8 mouse cellular contexts compared by ENCODE assay signal in the genomic region with DNA sequence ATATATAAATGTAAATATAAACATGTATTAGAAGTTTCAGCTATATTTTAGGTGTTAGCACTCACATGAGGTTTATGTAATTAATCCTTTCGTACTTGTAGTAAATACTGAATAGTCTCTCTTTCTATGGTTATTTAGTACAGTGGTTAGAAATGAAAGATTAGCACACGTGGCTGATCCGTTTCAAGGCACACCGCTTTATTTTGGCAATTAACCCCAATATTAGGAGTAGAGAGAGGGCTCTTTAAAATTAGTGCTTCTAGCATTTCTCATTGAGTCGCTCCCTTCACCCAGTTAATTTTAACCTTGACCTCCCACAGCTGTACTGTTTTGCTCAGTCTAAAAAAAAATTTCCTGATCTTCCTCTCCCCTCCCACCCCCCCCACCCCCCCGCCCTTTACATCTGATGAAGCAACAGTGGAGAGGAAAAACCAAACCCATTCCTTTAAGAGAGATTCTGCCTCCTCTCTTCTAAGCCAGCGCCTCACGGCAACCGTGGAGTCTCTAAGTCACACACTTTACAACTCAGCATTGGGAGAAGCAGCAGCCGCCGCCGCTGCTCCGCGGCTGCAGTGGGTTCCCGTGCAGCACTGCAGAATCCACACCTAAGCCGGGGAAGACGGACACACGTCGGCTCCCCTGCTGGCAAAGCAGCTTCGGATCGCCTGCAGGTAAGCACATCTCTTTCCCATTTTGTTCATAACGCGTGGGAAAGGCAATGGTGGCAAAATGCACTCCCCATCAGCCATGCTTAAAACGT. TPM values are rescaled to one million over a fixed set of nuclear protein-coding genes. Genes with fewer than 3 reads are reported as not detected.
A peak's percentile ranks its signal among the peaks of the same experiment; 100 is the strongest.
DNase-seq lines count a peak whose midpoint lies in the region; ATAC-seq and TF ChIP-seq lines count a peak whose summit lies in the region.

Gene Add3, plus strand, starts transcription at position 400 of the 760 bp plus-strand sequence.

- no peaks in the 10 kb centered on the region for H3K36me3 ChIP-seq in G1E (replicated peaks)
- no peaks in the 10 kb centered on the region for H3K36me3 ChIP-seq in liver, embryonic 16.5 days (ENCODE audit: control insufficient read depth, insufficient read depth)
- no peaks in the 10 kb centered on the region for H3K36me3 ChIP-seq in neural tube, embryonic 13.5 days
- no peaks in the 10 kb centered on the region for H3K36me3 ChIP-seq in thymus, adult 2 months (ENCODE audit: control insufficient read depth, insufficient read depth, low read length)

- H3K9ac ChIP-seq in liver, embryonic 16.5 days (ENCODE audit: low read depth, low read length), result peak within 1 kb of the TSS; percentile 64
- H3K9ac ChIP-seq in neural tube, embryonic 13.5 days, result peak within 1 kb of the TSS; percentile 69

- H3K4me3 ChIP-seq in G1E (ENCODE audit: low read depth, low read length), result peak within 1 kb of the TSS; percentile 93
- H3K4me3 ChIP-seq in liver, embryonic 16.5 days (ENCODE audit: low read depth, low read length), result peak within 1 kb of the TSS; percentile 91
- peak within 1 kb of the TSS; percentile 77 for H3K4me3 ChIP-seq in neural tube, embryonic 13.5 days
- peak within 1 kb of the TSS; percentile 83 for H3K4me3 ChIP-seq in thymus, adult 2 months (ENCODE audit: control insufficient read depth, insufficient read depth, low read length)

- H3K4me1 ChIP-seq in G1E (ENCODE audit: insufficient read depth, low read depth, low read length), result peaks cover 40% of the 10 kb centered on the region
- peaks cover 26% of the 10 kb centered on the region for H3K4me1 ChIP-seq in liver, embryonic 16.5 days (ENCODE audit: control insufficient read depth, low read depth, low read length)
- H3K4me1 ChIP-seq in neural tube, embryonic 13.5 days (replicated peaks), result peaks cover 51% of the 10 kb centered on the region
- peaks cover 14% of the 10 kb centered on the region for H3K4me1 ChIP-seq in thymus, adult 2 months (replicated peaks; ENCODE audit: control insufficient read depth, insufficient read depth, low read length)

- DNase-seq in G1E (ENCODE audit: low spot score), result no peak
- peak; percentile 64 for DNase-seq in cerebellum, adult 8-10 months
- DNase-seq in forelimb bud, embryonic 11.5 days (ENCODE audit: low read depth, low spot score), result peak; percentile 33
- DNase-seq in heart, postnatal 25 days (ENCODE audit: low spot score), result peak; percentile 35
- peak; percentile 56 for DNase-seq in layer of hippocampus, adult 11-12 months (ENCODE audit: low spot score)
- DNase-seq in thymus, adult 2 months, result peak; percentile 41

- no peak for TF ChIP-seq POLR2A in thymus, adult 2 months (IDR thresholded peaks at IDR 0.05; ENCODE audit: control insufficient read depth, extremely low read depth, insufficient read depth, low read length, poor library complexity)

- H3K27ac ChIP-seq in liver, embryonic 16.5 days (ENCODE audit: low read length), result peak within 1 kb of the TSS; percentile 75
- peak within 1 kb of the TSS; percentile 77 for H3K27ac ChIP-seq in neural tube, embryonic 13.5 days (replicated peaks)
- no peak within 1 kb of the TSS for H3K27ac ChIP-seq in thymus, adult 2 months (ENCODE audit: control insufficient read depth, insufficient read depth, low read length)

- H3K9me3 ChIP-seq in G1E (replicated peaks), result no peaks in the 10 kb centered on the region
- no peaks in the 10 kb centered on the region for H3K9me3 ChIP-seq in liver, embryonic 16.5 days (replicated peaks; ENCODE audit: control insufficient read depth, low read length)
- H3K9me3 ChIP-seq in neural tube, embryonic 13.5 days, result no peaks in the 10 kb centered on the region

- no peaks in the 10 kb centered on the region; the same call in none of the 2 replicates for H3K27me3 ChIP-seq in G1E (ENCODE audit: insufficient read depth, low read length)
- peaks cover 4% of the 10 kb centered on the region; the same call in 1 of the 2 replicates for H3K27me3 ChIP-seq in liver, embryonic 16.5 days (ENCODE audit: control insufficient read depth, insufficient read depth, low read depth, low read length)
- peaks cover 7% of the 10 kb centered on the region for H3K27me3 ChIP-seq in neural tube, embryonic 13.5 days
- no peaks in the 10 kb centered on the region for H3K27me3 ChIP-seq in thymus, adult 2 months (ENCODE audit: control insufficient read depth, insufficient read depth, low read length)

- intact Hi-C loops in heart, postnatal 25 days (cut with DNase I), result loop anchor here (2.0 to 10.0 kb wide), 6 partner anchors 33 to 225 kb away; partner anchors contain the start of genes Mxi1 and Xpnpep1

- 6% methylated on average over 24 of the region's 24 CpGs for WGBS in liver, embryonic 16.5 days (ENCODE audit: insufficient replicate concordance)
- WGBS in neural tube, embryonic 13.5 days, result 7% methylated on average over 24 of the region's 24 CpGs
- WGBS in thymus, adult 2 months, result 11% methylated on average over 24 of the region's 24 CpGs

- no peak for ATAC-seq in G1E (ENCODE audit: extremely low read depth, insufficient number of reproducible peaks, low FRiP score, poor library complexity, severe bottlenecking)
- ATAC-seq in liver, embryonic 16.5 days (ENCODE audit: low read depth), result no peak
- ATAC-seq in neural tube, embryonic 13.5 days (ENCODE audit: low read depth), result no peak

- no peak for TF ChIP-seq CTCF in G1E (IDR thresholded peaks at IDR 0.05; ENCODE audit: low read depth, low read length)
- no peak for TF ChIP-seq CTCF in thymus, adult 2 months (IDR thresholded peaks at IDR 0.05; ENCODE audit: borderline replicate concordance, control insufficient read depth, extremely low read depth, insufficient read depth, low read length, poor library complexity)

- H3K4me2 ChIP-seq in liver, embryonic 16.5 days (ENCODE audit: low read depth, low read length), result peak within 1 kb of the TSS; percentile 100
- peak within 1 kb of the TSS; percentile 84 for H3K4me2 ChIP-seq in neural tube, embryonic 13.5 days

RNA-seq across cellular contexts. Expression of gene Add3, which starts in this region (rescaled TPM):
- 80.2 and 89.2 TPM in 2 replicates for total RNA-seq in G1E (2014; fragmentation: Nextera tagmentation)
- total RNA-seq in G1E (2017), result 78.0 and 81.6 TPM in 2 replicates
- polyA plus RNA-seq in G1E (2012), result 9.2 and 10.9 TPM in 2 replicates
- total RNA-seq in heart, postnatal 25 days (2021), result 10 to 100 TPM; 50.2 to 53.3 TPM
- polyA plus RNA-seq in liver, embryonic 16.5 days (2015; fragmentation: Nextera tagmentation; extraction: Ambion mirVana), result 26.2 and 28.4 TPM in 2 replicates
- polyA plus RNA-seq in neural tube, embryonic 13.5 days (2015; fragmentation: Nextera tagmentation; extraction: Ambion mirVana), result 35.6 and 39.2 TPM in 2 replicates
- 23.1 and 24.0 TPM in 2 replicates for polyA plus RNA-seq in thymus, adult 2 months (2012; rRNA removed)
